Comparison of ENCODE assay signal across 8 mouse cellular contexts in genomic region chr5:66385636-66386035, GRCm38 (mm10).
A peak's percentile ranks its signal among the peaks of the same experiment; 100 is the strongest.
DNase-seq lines count a peak whose midpoint lies in the region; ATAC-seq and TF ChIP-seq lines count a peak whose summit lies in the region.
"Had no signal": no experiment of that assay in that cellular context is flagged by ENCODE, and none has a peak within 500 bp of the region (broad histone marks: within the 10 kb centered on the region; RNA-seq: fewer than 3 reads in every experiment).

No protein-coding gene starts in this region.

- 2% methylated on average over 3 of the region's 3 CpGs for WGBS in bone marrow, adult 2 months
- WGBS in embryonic facial prominence, embryonic 11.5 days, result 41% methylated on average over 3 of the region's 3 CpGs
- 45% methylated on average over 3 of the region's 3 CpGs for WGBS in hindbrain, embryonic 15.5 days
- 41% methylated on average over 3 of the region's 3 CpGs for WGBS in lung, postnatal 0 days

- no peaks in the 10 kb centered on the region; the same call in 1 of the 2 replicates for H3K4me1 ChIP-seq in bone marrow, adult 2 months (ENCODE audit: control insufficient read depth, insufficient read depth, low read length)
- H3K4me1 ChIP-seq in embryonic facial prominence, embryonic 11.5 days (ENCODE audit: control insufficient read depth, insufficient read depth, low read length), result no peaks in the 10 kb centered on the region
- H3K4me1 ChIP-seq in hindbrain, embryonic 15.5 days (replicated peaks), result peaks cover 38% of the 10 kb centered on the region
- no peaks in the 10 kb centered on the region for H3K4me1 ChIP-seq in lung, postnatal 0 days (ENCODE audit: insufficient read depth, low read depth, low read length)

- H3K27ac ChIP-seq in bone marrow, adult 2 months (ENCODE audit: control insufficient read depth, insufficient read depth, low read depth, low read length, poor library complexity), result no peak overlapping the region
- H3K27ac ChIP-seq in embryonic facial prominence, embryonic 11.5 days (replicated peaks; ENCODE audit: low read depth, low read length), result no peak overlapping the region
- peak overlapping the region; percentile 20; the same call in 1 of the 2 replicates for H3K27ac ChIP-seq in hindbrain, embryonic 15.5 days (replicated peaks)
- no peak overlapping the region for H3K27ac ChIP-seq in lung, postnatal 0 days (ENCODE audit: low read length)

- no peaks in the 10 kb centered on the region for H3K9me3 ChIP-seq in embryonic facial prominence, embryonic 11.5 days (replicated peaks; ENCODE audit: control insufficient read depth, low read length)
- no peaks in the 10 kb centered on the region for H3K9me3 ChIP-seq in hindbrain, embryonic 15.5 days
- H3K9me3 ChIP-seq in lung, postnatal 0 days (ENCODE audit: low read length), result no peaks in the 10 kb centered on the region

- H3K9ac ChIP-seq in embryonic facial prominence, embryonic 11.5 days (replicated peaks; ENCODE audit: low read length), result no peak overlapping the region
- no peak overlapping the region for H3K9ac ChIP-seq in hindbrain, embryonic 15.5 days
- H3K9ac ChIP-seq in lung, postnatal 0 days (replicated peaks; ENCODE audit: low read depth), result no peak overlapping the region

- peak; percentile 56 for TF ChIP-seq CTCF in bone marrow, adult 2 months (IDR thresholded peaks at IDR 0.05; ENCODE audit: control insufficient read depth, insufficient read depth, low read length)
- TF ChIP-seq CTCF in lung, postnatal 0 days (IDR thresholded peaks at IDR 0.05), result peak; percentile 87

- no peak for ATAC-seq in embryonic facial prominence, embryonic 11.5 days (replicated peaks; ENCODE audit: insufficient number of reproducible peaks, low FRiP score, low TSS enrichment, low read depth)
- ATAC-seq in hindbrain, embryonic 15.5 days (ENCODE audit: low FRiP score, low read depth), result no peak
- peak; percentile 44 for ATAC-seq in lung, postnatal 0 days

- TF ChIP-seq EP300 in lung, postnatal 0 days (IDR thresholded peaks at IDR 0.05), result no peak

- no peak for TF ChIP-seq POLR2A in bone marrow, adult 2 months (IDR thresholded peaks at IDR 0.05; ENCODE audit: borderline replicate concordance, control insufficient read depth, low read depth, low read length)

- no peaks in the 10 kb centered on the region for H3K27me3 ChIP-seq in embryonic facial prominence, embryonic 11.5 days (ENCODE audit: control insufficient read depth, insufficient read depth, low read length)
- H3K27me3 ChIP-seq in hindbrain, embryonic 15.5 days, result no peaks in the 10 kb centered on the region
- H3K27me3 ChIP-seq in lung, postnatal 0 days (replicated peaks; ENCODE audit: insufficient read depth, low read length), result no peaks in the 10 kb centered on the region

- H3K36me3 ChIP-seq in embryonic facial prominence, embryonic 11.5 days (replicated peaks; ENCODE audit: control insufficient read depth, insufficient read depth, low read depth, low read length), result no peaks in the 10 kb centered on the region
- no peaks in the 10 kb centered on the region for H3K36me3 ChIP-seq in hindbrain, embryonic 15.5 days
- H3K36me3 ChIP-seq in lung, postnatal 0 days (ENCODE audit: insufficient read depth, low read length), result no peaks in the 10 kb centered on the region

- H3K4me2 ChIP-seq in embryonic facial prominence, embryonic 11.5 days (ENCODE audit: low read depth, low read length), result no peak overlapping the region
- no peak overlapping the region for H3K4me2 ChIP-seq in hindbrain, embryonic 15.5 days
- H3K4me2 ChIP-seq in lung, postnatal 0 days (replicated peaks; ENCODE audit: low read depth, low read length), result no peak overlapping the region

- H3K4me3 ChIP-seq in bone marrow, adult 2 months (replicated peaks; ENCODE audit: control insufficient read depth, low read depth, low read length), result no peak overlapping the region
- no peak overlapping the region for H3K4me3 ChIP-seq in embryonic facial prominence, embryonic 11.5 days (ENCODE audit: low read depth, low read length)
- no peak overlapping the region for H3K4me3 ChIP-seq in hindbrain, embryonic 15.5 days
- H3K4me3 ChIP-seq in lung, postnatal 0 days (ENCODE audit: low read depth, low read length), result no peak overlapping the region
- H3K4me3 ChIP-seq: myocyte had no signal

- DNase-seq in ovary, postnatal 10 days (ENCODE audit: low spot score), result peak; percentile 13
- DNase-seq in ovary, adult 18-20 months (ENCODE audit: low spot score), result no peak
- DNase-seq in embryonic facial prominence, embryonic 11.5 days (ENCODE audit: low spot score), result peak; percentile 71
- peak; percentile 45 for DNase-seq in lung, postnatal 0 days (ENCODE audit: low spot score)
- peak; percentile 61 to 68 for DNase-seq in right cerebral cortex, postnatal 10 days (ENCODE audit: low spot score in 2 of 2)
